In the genomic region with DNA sequence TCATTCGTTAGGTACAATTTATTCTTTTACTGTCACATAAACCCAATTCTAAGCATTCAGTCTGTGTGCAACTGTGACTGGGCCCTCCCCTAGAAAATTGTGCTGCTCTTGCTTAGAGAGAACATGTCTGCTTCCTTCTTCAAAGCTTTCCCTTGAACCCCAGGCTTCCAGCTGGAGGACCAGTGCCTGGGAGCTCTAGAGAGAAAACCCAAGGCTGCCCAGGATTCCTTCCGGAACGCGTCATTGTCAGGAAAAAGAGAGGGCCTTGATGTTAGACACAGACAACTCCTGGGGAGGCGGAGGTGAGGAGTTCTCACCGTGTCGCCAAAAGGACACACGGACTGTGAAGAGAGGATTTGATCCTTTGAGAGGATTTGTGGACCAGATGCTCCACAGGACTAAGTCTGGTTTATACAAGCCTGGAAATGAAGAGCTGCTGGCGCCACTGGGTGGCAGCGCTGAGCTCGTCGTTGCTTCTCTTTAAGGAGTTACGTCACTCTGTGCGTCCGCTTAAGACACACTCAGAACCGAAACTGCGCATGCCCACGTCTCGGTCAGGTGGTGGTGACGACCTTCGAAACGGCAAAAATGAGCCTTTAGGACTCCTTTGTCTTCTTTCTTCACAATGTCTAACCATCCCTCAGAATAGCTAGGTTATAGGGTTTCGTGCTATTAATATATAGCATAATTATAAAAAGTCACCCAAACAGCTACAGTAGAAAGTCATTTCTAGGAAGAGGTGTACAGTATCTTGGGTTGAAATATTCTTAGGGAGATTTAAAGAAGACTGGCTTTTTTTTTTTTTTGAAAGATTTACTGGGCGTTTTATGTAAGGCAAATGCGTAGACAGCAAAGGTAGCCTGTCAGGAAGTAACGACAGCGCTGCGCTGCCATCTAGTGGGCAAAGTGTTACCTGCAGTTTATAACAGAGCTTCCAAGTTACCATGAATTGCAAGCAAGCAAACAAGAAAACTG, we compare ENCODE assay signal across 8 mouse cellular contexts. TPM values are rescaled to one million over a fixed set of nuclear protein-coding genes. Genes with fewer than 3 reads are reported as not detected.
DNase-seq lines count a peak whose midpoint lies in the region; ATAC-seq lines count a peak whose summit lies in the region.

No protein-coding gene starts in this region.

- ATAC-seq in inflammation-experienced regulatory T-cells, adult 6 months: peak; percentile 98
- peak; percentile 98 for ATAC-seq in megakaryocyte-erythroid progenitor cell, adult 5-6 weeks (replicated peaks; ENCODE audit: low FRiP score, low TSS enrichment, poor library complexity, severe bottlenecking)

- peak; percentile 93 to 96 for DNase-seq in adrenal gland, adult (ENCODE audit: inconsistent age in 2 of 2, low spot score in 1 of 2)
- DNase-seq in embryo, embryonic 10.5 days (ENCODE audit: low spot score): peak; percentile 98
- DNase-seq in gastrocnemius, postnatal 14 days: peak; percentile 95
- DNase-seq in left cerebral cortex, postnatal 10 days (ENCODE audit: extremely low spot score in 1 of 2, low spot score in 2 of 2): peak; percentile 96 to 98
- DNase-seq in right cerebral cortex, postnatal 25 days: peak; percentile 88
- DNase-seq in urinary bladder, postnatal 4 days (ENCODE audit: low spot score in 2 of 2): peak; percentile 87 to 95

- intact Hi-C loops in gastrocnemius, postnatal 14 days (cut with DNase I; ENCODE audit: low total_unique reads): no loop called here
- intact Hi-C loops in left cerebral cortex, postnatal 10 days (cut with DNase I): no loop called here

RNA-seq across cellular contexts. Expression of a gene that starts 45.9 kb away (rescaled TPM):
- total RNA-seq in gastrocnemius, postnatal 14 days (2021): 1 to 10 TPM; 1.0 to 1.2 TPM
- polyA plus RNA-seq in inflammation-experienced regulatory T-cells, adult 6 months (2017; shearing (Covaris generic)): 10 to 100 TPM; 18.8 to 20.6 (median 20.2) TPM
- total RNA-seq in left cerebral cortex, postnatal 10 days (2021): 10 to 100 TPM; 30.4 to 31.7 TPM
- 5.6 and 13.3 TPM in 2 replicates for total RNA-seq in megakaryocyte-erythroid progenitor cell, adult 5-6 weeks (2014; fragmentation: Nextera tagmentation)
- 3.7 and 4.0 TPM in 2 replicates for total RNA-seq in megakaryocyte-erythroid progenitor cell, adult 5-6 weeks (2017)

Comparison
In these comparisons a context has a peak if more than half of its experiments do, and no peak if none do; other contexts are left out.
1. Peak in every context shown above with its lines: DNase-seq and ATAC-seq.